Mouse (Mus musculus) bone marrow macrophage, adult 2 months (primary cell): ENCODE data around the gene Cdh22. TPM values are rescaled to one million over a fixed set of nuclear protein-coding genes. Genes with fewer than 3 reads are reported as not detected.

Experiments
- H3K27ac ChIP-seq: 2 replicates; pipeline ENCODE4 v1.5.1; 2012; ENCODE audit warnings: low read depth, low read length; ENCODE audit not compliant: insufficient read depth
- H3K4me1 ChIP-seq: 2 replicates; pipeline ENCODE4 v1.6.1; 2012; ENCODE audit warnings: low read length; ENCODE audit not compliant: control insufficient read depth, insufficient read depth
- H3K4me3 ChIP-seq: 2 replicates; pipeline ENCODE4 v1.5.1; 2012; ENCODE audit warnings: mild to moderate bottlenecking, low read length, moderate library complexity; ENCODE audit not compliant: insufficient read depth
- CTCF ChIP-seq: IDR thresholded peaks from 2 replicates; pipeline ENCODE4 v1.5.1; 2012; ENCODE audit warnings: low read depth, mild to moderate bottlenecking, low read length, moderate library complexity
- POLR2A ChIP-seq: IDR thresholded peaks from 2 replicates; pipeline ENCODE4 v1.6.1; 2012; ENCODE audit warnings: mild to moderate bottlenecking, low read depth, low read length, borderline replicate concordance
- polyA plus RNA-seq: library from polyadenylated mRNA; stranded (reverse); fragments of >200 nt; gene quantifications from 2 replicates; pipeline ENCODE4 v1.2.4, GENCODE M21; 2012; ENCODE audit not compliant: missing spikeins, insufficient read depth, insufficient read length

The Cdh22 gene
- polyA plus RNA-seq, 1 experiment = not detected

DNA sequence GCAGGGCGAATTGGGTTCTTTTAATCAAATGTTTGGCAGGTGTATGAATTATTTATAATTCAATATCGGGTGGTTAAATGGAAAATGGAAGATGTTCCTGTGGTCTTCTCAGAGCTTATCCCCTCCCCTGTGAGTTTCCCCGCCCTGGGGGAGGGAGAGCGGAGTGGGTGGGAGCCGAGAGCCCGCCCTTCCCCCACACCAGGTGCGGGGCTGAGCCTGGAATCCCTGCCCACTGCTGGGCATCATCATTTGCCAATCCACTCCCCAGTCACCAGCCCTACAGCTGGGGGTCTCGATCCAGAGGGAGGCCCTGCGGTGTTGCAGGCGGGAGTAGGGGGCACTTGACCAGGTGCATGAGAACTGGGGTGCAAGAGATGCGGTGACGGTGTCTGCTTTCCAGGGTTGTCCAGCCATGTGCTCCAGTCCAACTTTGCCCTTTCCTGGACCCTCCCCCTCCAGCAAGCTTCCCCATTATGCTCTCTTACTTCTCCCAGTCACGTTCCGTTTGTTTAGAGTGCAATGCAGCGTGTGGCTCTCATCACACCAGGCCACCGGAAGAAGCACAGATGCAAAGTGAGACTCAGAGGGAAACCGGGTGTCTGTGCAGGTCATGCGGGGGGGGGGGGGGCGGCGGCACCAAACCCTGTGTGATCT lies 23.1 kb downstream of the Cdh22 start:
- no peak overlapping the region for H3K27ac ChIP-seq
- TF ChIP-seq CTCF (no peak), POLR2A (no peak)
- no peak overlapping the region for H3K4me3 ChIP-seq
- no peaks in the 10 kb centered on the region for H3K4me1 ChIP-seq

DNA sequence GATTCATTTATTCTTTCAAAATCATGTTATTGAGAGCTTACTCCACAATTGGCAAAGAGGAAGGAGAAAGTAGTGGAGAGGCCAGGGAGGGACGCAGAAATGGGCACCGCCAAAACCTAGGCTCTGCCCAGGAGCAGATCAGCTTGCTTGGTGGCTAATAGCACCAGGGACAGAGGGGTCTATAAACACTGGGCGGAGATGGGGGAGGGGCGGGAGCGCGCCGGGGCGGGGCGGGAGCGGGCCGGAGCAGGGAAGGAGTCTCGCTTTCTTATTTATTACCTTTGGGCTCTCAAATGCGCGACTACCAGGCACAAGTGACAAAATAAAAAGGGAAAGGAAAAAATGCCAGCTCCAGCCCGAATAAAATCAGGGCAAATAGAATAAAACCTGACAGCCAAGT lies 23.7 kb downstream of the Cdh22 start:
- Histone ChIP-seq H3K4me1 (no peaks in the 10 kb centered on the region), H3K27ac (no peak overlapping the region), H3K4me3 (no peak overlapping the region)
- TF ChIP-seq CTCF = no peak
- TF ChIP-seq POLR2A = no peak

DNA sequence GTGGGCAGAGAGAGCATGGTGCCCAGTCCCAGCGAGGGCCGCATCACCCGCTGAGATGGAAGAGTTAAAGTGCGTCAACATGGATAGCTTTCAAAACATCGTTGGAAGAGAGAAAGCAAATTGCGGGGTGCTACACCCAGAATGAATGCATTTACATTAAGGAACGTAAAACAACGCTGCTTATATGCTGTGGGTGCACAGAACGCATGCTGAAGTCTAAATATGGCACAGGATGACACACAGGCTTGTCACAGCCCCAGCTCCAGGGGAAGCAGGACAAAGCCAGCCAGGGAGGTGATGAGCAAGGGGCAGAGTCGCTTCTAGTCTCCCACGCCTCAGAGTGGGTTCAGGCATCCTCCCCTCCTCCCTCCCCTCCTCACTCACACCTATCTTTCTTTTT lies 27.0 kb downstream of the Cdh22 start:
- Histone ChIP-seq H3K27ac (no peak overlapping the region), H3K4me1 (no peaks in the 10 kb centered on the region), H3K4me3 (no peak overlapping the region)
- TF ChIP-seq POLR2A (no peak), CTCF (no peak)

DNA sequence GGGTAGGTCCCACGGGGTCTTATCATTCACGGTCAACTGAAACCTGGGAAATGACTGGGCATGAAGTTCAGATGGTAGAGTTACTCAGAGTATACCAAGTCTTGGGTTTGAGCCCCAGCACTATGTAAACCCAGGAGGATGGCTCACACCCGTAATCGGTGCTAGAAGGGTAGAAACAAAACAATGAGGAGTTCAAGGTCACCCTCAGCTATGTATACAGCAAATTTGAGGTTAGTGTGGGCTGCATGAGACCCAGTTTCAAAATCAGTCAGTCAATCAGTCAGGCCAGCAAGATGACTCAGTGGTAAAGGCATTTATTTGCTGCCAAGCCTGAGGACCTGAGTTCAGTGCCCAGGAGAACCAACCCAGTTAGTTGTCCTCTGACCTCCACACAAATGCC lies 27.6 kb downstream of the Cdh22 start:
- TF ChIP-seq POLR2A (no peak), CTCF (no peak)
- Histone ChIP-seq H3K4me3 (no peak overlapping the region), H3K27ac (no peak overlapping the region), H3K4me1 (no peaks in the 10 kb centered on the region)

DNA sequence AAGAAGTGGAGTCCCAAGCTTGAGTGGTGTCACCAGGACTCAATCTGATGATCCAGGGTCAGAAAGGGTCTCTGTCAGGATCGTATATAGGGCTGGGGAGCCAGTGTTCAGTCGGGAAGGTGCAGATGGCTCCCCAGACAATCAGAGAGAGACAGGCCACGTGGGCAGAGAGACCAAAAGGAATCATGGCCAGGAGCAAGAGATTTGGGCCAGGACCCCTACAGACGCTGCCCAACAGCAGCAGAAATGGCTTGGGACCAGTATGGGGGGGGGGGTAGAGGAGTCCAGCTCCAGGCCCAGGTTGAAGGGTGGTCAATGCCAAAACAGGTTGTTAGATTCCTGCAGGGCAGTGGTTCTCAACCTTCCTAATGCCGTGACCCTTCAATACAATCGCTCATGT lies 29.2 kb downstream of the Cdh22 start:
- no peaks in the 10 kb centered on the region for H3K4me1 ChIP-seq
- no peak overlapping the region for H3K4me3 ChIP-seq
- H3K27ac ChIP-seq = no peak overlapping the region
- no peak for TF ChIP-seq CTCF
- no peak for TF ChIP-seq POLR2A

DNA sequence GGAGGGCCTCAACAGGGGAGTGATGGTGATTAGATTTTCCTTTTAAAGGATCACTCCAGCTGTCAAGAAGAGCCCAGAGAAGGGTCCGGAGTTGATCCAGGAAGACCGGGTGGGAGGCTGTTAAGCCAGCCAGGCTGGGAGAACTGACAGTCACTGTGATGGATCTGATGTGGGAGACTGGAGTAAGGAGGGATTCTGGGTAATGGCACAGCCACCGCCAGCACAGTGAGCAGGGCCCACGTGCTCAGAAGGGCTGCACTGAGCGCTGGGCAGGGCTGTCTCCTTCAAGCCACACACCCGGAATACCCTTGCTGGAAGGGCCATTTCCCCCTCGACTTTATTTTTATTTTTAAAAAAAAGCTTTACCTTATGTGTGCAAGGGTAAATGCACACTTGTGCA lies 29.7 kb downstream of the Cdh22 start:
- H3K4me1 ChIP-seq = no peaks in the 10 kb centered on the region

DNA sequence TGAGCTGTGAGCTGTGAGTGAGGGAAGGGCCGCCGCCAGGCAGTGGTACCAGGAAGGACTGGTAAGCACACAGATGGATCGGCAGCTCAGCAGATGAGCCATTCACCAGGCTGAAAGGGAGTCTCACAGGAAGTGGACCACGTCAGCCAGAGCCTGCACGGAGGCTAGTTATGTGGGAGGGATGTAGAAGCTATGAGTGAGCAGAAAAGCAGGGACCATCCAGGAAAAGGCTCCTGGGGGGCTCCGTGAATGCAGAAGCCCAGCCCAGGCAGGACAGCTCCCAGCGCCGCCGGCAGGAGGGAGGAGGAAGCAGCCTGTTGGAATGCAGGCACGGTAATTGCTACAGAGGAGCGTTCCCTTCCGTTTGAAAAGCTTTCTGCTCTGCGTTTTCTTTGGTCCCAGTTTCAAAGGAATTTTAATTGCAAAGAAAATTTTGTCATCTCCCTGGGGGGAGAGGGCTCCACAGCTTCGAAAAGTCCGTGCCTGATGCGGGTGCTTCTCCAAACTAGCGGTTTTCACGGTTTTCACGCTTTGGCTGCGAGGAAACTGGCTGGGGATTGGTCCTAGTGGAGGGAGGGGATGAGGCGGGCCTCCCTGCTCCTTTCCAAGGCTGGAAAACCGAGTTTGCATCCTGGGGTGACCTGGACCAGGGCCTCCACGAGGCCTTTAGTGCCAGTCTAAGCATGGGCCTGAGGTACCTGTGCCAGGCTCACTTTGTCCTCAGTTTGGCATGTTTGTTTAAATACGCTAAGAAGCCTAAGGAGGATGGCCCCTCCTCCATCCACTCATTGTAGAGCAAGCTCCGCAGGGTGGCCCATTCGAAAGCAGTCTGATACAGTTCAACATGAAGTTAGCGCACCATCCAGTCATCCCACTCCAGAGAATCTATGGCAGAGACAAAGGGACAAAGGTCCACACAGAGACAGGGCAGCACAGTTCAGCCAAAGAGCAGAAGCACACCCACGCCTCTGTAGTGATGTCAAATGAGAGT lies 32.6 kb downstream of the Cdh22 start:
- no peaks in the 10 kb centered on the region for H3K4me1 ChIP-seq
- TF ChIP-seq CTCF (no peak), POLR2A (no peak)
- no peak overlapping the region for H3K27ac ChIP-seq
- H3K4me3 ChIP-seq = no peak overlapping the region

More for the DNA sequence above, 29.7 kb downstream of the Cdh22 start:
- no peak for TF ChIP-seq CTCF
- no peak for TF ChIP-seq POLR2A
- no peak overlapping the region for H3K4me3 ChIP-seq
- H3K27ac ChIP-seq = no peak overlapping the region

DNA sequence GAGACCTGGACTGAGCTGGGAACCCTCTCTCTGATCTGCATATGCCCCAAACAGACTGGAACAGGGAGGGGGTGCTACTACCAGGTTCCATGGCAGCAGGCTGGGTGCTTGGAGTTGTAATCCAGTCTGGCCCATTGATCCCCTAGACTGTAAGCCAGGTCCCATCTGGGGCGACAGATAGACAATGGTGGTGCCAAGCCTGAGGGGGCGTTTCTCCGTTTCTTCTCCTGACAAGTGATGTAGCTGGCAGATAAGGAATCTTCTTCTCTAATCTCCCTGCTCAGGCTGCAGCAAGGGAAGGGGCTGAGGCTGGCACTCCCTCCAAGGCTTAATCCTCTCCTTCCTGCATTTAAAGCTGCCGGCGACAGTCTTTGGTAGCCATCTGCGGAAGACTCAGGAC lies 37.1 kb downstream of the Cdh22 start:
- no peak overlapping the region for H3K27ac ChIP-seq
- TF ChIP-seq POLR2A (no peak), CTCF (no peak)
- no peak overlapping the region for H3K4me3 ChIP-seq
- H3K4me1 ChIP-seq = no peaks in the 10 kb centered on the region

DNA sequence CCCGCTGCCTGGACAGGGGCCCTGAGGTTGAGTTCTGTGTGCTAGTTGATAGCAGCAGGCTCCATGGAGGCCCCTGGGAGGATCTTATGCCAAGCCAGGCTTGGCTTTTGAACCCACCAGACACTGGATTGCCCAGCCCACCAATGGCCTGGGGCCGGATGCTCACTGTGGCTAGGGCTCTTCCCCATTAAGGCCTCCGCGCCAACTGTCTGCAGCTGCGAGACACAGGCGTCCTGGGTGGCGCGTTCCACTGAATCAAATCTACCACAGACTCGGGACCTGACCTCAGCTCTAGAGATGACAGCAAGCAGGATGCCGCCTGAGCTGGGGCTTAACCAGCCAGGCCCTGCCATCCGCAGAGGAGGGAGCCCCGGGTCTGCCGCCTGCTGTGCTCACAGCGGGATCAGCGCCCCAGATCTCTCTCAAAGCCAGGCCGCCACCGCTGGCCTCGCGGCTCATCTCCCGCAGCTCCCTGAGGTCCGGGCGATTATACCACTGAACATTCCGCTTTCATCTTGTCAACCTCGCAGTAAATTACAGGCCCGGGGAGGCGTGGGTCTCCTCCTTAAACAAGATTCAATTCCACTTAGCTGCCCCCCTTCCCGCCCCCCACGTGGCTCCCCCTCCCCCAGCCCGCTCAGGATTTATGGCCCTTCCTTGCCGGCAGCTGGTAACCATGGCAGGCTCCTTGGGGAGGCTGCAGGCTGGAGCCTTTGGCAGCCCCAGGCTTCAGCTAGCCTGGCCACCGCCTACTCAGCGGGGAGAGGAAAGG lies 39.1 kb downstream of the Cdh22 start:
- Histone ChIP-seq H3K4me1 (no peaks in the 10 kb centered on the region), H3K27ac (no peak overlapping the region), H3K4me3 (no peak overlapping the region)
- TF ChIP-seq CTCF = no peak
- no peak for TF ChIP-seq POLR2A
